Mouse (Mus musculus) MEL (cell line): ENCODE results near the gene Scarb1.

Experiments used
- BHLHE40 ChIP-seq: IDR thresholded peaks from 2 replicates; pipeline ENCODE4 v1.6.1; 2012; ENCODE audit warnings: low read depth, mild to moderate bottlenecking, inconsistent platforms, low read length, improper control_type of control experiment, borderline replicate concordance
- CHD2 ChIP-seq: IDR thresholded peaks from 2 replicates; pipeline ENCODE4 v1.6.1; 2011; ENCODE audit warnings: low read length, improper control_type of control experiment
- CTCF ChIP-seq, 3 experiments: IDR thresholded peaks in 2 of 3; conservative IDR thresholded peaks in 1 of 3; 2 replicates each; pipeline ENCODE4 v1.5.1; 2011 to 2012; ENCODE audit warnings: low read length in 3 of 3, low read depth in 2 of 3, mild to moderate bottlenecking in 2 of 3, improper control_type of control experiment in 1 of 3, inconsistent platforms in 1 of 3, mixed read lengths in 1 of 3, moderate library complexity in 1 of 3; ENCODE audit not compliant: control insufficient read depth in 1 of 3, insufficient read depth in 1 of 3, poor library complexity in 1 of 3, severe bottlenecking in 1 of 3
- E2F4 ChIP-seq: IDR thresholded peaks from 2 replicates; pipeline ENCODE4 v1.6.1; 2011; ENCODE audit warnings: low read depth, low read length, improper control_type of control experiment, borderline replicate concordance
- EP300 ChIP-seq, 2 experiments: IDR thresholded peaks; 2 replicates each; pipeline ENCODE4 v1.6.1; 2011; ENCODE audit warnings: improper control_type of control experiment in 2 of 2, low read length in 2 of 2, low read depth in 1 of 2, mild to moderate bottlenecking in 1 of 2
- GABPA ChIP-seq: IDR thresholded peaks from 2 replicates; pipeline ENCODE4 v1.6.1; 2012; ENCODE audit warnings: low read depth, mild to moderate bottlenecking, inconsistent platforms, low read length, improper control_type of control experiment, moderate library complexity
- GATA1 ChIP-seq: IDR thresholded peaks from 2 replicates; pipeline ENCODE4 v1.6.1; 2011; ENCODE audit warnings: low read depth, low read length, improper control_type of control experiment
- KAT2A ChIP-seq: conservative IDR thresholded peaks from 2 replicates; pipeline ENCODE4 v1.6.1; 2012; ENCODE audit warnings: low read depth, low read length, improper control_type of control experiment, inconsistent platforms
- POLR2A ChIP-seq, 2 experiments: IDR thresholded peaks; 2 replicates each; pipeline ENCODE4 v1.6.1; 2011 to 2012; ENCODE audit warnings: low read length in 2 of 2, mild to moderate bottlenecking in 2 of 2, control low read depth in 1 of 2, improper control_type of control experiment in 1 of 2, low read depth in 1 of 2, moderate library complexity in 1 of 2; ENCODE audit not compliant: control insufficient read depth in 1 of 2, insufficient read depth in 1 of 2, poor library complexity in 1 of 2
- RCOR1 ChIP-seq: IDR thresholded peaks from 2 replicates; pipeline ENCODE4 v1.6.1; 2012; ENCODE audit warnings: low read depth, mild to moderate bottlenecking, inconsistent platforms, low read length, improper control_type of control experiment
- SMC3 ChIP-seq: IDR thresholded peaks from 2 replicates; pipeline ENCODE4 v1.6.1; 2011; ENCODE audit warnings: low read depth, low read length, improper control_type of control experiment
- USF1 ChIP-seq: IDR thresholded peaks from 2 replicates; pipeline ENCODE4 v1.6.1; 2014; ENCODE audit warnings: low read depth, mild to moderate bottlenecking, inconsistent platforms, low read length, improper control_type of control experiment, moderate library complexity
- ZKSCAN1 ChIP-seq: IDR thresholded peaks from 2 replicates; pipeline ENCODE4 v1.6.1; 2012; ENCODE audit warnings: low read depth, mild to moderate bottlenecking, inconsistent platforms, low read length, improper control_type of control experiment, moderate library complexity

- no peak for TF ChIP-seq BHLHE40
- no peak for TF ChIP-seq POLR2A (IDR thresholded peaks at IDR 0.05; ENCODE audit: control insufficient read depth in 1 of 2, insufficient read depth in 1 of 2, low read depth in 1 of 2, low read length in 2 of 2, poor library complexity in 1 of 2)
- no peak for TF ChIP-seq RCOR1
- no peak for TF ChIP-seq USF1
- TF ChIP-seq CTCF (IDR thresholded peaks at IDR 0.05 in 2 of 3, conservative IDR thresholded peaks at IDR 0.05 in 1 of 3; ENCODE audit: control insufficient read depth in 1 of 3, insufficient read depth in 1 of 3, low read depth in 2 of 3, low read length in 3 of 3, poor library complexity in 1 of 3, severe bottlenecking in 1 of 3) = peak in 1 of 3 experiments; percentile 6; a peak in 2 of 6 replicates
- no peak for TF ChIP-seq GATA1
- no peak for TF ChIP-seq EP300 (IDR thresholded peaks at IDR 0.05; ENCODE audit: low read depth in 1 of 2, low read length in 2 of 2)
- TF ChIP-seq SMC3 = no peak
- no peak for TF ChIP-seq GABPA
- TF ChIP-seq CHD2 = no peak
- no peak for TF ChIP-seq ZKSCAN1
- TF ChIP-seq E2F4 = no peak
- no peak for TF ChIP-seq KAT2A
Measured at GRCm38 (mm10) chr5:125227699-125228098, 113.2 kb downstream of the Scarb1 start.
